Mouse (Mus musculus) CD4-positive, CD25-positive, alpha-beta regulatory T cell (primary cell): ENCODE measurements around the gene Chrnb1. TPM values are rescaled to one million over a fixed set of nuclear protein-coding genes. Genes with fewer than 3 reads are reported as not detected.

ENCODE experiments used
- polyA plus RNA-seq: library from polyadenylated mRNA; unstranded; fragments of 100-300 nt; shearing (Covaris generic); gene quantifications from one replicate; pipeline ENCODE4 v1.2.1, GENCODE M21; 2017

The Chrnb1 gene
- polyA plus RNA-seq, result 3.7 TPM

DNA sequence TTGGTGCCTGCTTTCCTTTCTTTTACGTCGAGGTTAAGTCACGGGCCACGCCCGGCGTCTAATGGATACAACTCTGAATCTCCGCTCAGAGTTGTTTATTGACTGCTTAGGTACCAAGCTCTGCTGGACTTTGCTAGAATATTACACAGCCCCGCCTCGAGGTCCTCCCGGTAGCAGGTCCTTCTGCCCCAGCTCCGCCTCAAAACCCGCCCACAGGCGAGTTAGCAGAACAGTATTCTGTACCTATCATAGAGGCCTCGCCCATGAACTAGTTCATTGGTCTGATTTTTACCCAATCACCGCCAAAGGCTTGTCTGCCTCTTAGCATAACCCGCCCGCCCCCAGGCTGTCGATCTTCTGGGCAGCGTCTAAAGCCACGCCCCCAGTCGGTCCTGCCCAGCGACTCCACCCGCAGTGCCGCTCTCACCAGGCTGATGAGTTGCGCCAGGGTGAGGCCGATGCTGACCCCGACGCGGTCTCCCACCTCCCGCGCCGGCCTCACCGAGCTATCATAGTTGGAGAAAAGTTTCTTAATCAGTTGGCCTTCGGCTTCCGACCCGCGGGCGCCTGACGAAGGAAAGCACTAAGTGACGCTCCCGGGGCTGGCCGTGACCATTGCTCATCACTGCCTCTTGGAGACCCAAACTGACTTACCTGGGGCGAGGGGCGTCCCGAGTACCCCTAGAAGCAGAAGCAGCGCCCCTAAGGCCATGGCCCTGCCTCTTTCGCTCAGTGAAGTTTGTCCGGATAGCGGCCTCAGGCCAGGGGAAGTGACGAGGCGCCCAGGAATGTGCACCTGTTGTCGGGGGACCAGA is at the start of gene Chrnb1:
Gene Chrnb1 (minus strand): TSS at position 776 of the 815 bp plus-strand sequence.

DNA sequence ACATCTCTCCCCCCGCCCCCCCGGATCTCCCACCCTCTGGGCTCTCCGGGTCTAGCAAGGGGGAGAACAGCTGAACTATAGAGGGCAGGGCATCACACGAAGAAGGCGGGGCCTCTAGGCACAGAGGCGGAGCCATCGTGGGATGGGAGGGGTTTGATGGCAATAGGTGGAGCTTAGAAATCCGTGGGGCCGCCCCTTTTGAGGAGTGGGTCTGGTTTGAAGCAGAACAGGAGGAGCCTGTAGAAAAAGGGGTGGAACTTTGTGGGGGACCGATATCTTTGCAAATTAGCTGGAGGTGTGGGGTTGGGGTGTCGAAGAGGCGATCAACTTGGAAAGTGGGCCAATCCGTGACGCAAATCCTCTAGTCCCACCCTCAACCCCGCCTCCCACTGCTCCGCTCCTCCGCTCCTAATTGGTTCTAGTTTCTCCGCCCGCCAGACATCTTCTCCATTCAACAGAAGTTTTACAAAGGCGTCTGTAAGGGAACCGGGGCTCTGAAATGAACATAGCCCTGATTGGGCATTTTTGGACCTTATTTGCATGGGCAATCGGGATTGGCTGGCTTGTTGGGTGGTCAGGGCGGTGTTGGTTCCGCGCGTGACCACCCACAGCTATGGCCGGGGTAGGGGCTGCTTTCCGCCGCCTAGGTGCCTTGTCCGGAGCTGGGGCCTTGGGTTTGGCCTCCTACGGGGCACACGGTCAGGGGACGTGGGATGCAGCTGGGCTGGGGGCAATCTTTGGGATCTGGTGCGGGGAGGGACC is 42.4 kb upstream of the Chrnb1 start, which contains the start of gene Tmem256:
Gene Tmem256 (plus strand): TSS at position 563 of the 762 bp plus-strand sequence.

DNA sequence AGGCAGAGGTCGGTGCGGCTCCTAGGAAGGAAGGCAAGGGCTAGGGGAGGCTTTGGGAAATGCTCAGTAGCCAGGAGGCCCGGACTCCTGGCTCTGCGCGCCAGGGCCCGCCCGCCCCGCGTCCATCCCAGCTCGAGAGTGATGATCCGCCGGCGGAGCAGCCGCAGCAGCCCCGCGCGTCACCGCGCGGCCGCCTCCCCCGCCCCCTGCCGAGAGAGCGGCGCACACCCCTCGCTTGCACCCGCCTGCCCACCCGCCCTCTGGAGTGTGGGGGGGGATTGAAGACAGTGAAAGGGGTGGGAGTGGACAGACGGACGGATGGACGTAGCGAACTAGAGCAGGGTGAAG is 41.8 kb upstream of the Chrnb1 start, which contains the start of gene Nlgn2:
Gene Nlgn2 (minus strand): TSS at position 181 of the 348 bp plus-strand sequence.

GRCm38 (mm10) chr11:69822080-69822479 is 26.3 kb upstream of the Chrnb1 start, which contains the start of gene Spem1:
TSS of gene Spem1 (minus strand) at chr11:69822180.

DNA sequence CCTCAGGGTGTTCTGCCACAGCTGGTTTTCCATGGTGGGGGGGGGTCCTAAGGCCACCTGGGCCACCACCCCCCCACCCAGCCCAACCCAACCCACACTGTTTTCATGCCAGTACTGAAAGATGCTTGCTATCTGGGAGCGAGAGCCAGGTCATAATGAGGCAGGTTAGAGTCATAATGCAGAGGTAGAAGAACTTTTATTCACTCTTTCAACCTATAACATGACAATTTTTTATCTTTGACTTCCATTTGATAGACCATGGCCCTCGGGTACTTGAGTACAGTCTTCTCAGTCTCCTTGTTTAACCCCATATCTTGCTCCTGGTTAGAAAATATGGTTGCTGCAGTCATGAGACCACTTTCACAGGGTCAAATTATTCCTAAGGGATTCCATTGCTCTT is 22.6 kb upstream of the Chrnb1 start, which contains the start of gene Spem2:
Gene Spem2 (minus strand): TSS at position 101 of the 400 bp plus-strand sequence.

GRCm38 (mm10) chr11:69815155-69815554 is 19.4 kb upstream of the Chrnb1 start, which contains the start of gene Gm39566:
TSS of gene Gm39566 (minus strand) at chr11:69815298.

DNA sequence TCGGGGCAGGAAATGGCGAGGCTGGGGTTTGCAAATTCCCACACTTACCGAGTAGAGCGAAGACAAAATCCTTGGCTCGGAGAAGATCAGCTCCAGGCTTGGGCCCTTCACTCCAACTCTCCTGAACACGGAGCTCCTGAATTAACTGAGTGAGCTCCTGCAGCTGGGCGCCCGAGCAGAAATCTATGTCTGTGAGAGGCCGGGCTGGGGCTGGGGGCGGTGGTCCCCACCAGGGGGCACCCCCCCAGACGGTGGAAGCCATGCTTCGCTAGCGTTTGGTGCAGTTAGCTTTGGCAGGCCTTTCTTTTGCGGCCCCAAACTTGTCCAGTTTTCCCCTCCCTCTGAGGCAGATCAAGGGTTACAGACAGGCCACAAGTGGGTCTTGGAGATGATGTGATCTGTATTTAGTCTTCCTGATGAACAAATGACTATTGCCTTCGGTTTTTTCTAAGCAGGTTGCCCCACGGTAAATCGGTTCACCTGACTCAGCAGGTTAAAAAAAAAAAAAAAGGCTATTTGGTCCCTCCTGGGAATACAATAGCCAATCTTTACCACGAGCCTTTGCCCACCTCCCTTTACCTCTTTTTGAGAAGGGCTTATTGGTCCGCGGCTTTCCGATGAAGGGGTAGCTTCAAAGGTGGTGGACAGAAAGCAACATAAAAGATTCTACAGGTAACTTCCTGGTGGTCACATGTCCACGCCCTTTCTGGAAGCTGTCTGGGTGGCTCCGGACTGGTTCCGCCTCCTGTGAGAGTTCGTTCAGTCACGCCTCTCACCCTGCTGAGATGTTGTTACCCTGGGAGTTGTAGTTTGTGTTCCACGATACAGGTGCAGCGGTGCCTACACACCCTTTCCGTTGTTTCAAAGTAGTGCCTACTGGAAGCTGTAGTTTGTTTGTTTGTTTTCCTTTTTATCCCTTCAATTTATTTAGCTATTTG is 9.5 kb upstream of the Chrnb1 start, which contains the start of gene Tmem102:
Gene Tmem102 (minus strand): TSS at position 653 of the 938 bp plus-strand sequence.

GRCm38 (mm10) chr11:69801379-69801977 is 5.7 kb upstream of the Chrnb1 start, which contains the start of gene Fgf11:
TSS of gene Fgf11 (minus strand) at chr11:69801857.

DNA sequence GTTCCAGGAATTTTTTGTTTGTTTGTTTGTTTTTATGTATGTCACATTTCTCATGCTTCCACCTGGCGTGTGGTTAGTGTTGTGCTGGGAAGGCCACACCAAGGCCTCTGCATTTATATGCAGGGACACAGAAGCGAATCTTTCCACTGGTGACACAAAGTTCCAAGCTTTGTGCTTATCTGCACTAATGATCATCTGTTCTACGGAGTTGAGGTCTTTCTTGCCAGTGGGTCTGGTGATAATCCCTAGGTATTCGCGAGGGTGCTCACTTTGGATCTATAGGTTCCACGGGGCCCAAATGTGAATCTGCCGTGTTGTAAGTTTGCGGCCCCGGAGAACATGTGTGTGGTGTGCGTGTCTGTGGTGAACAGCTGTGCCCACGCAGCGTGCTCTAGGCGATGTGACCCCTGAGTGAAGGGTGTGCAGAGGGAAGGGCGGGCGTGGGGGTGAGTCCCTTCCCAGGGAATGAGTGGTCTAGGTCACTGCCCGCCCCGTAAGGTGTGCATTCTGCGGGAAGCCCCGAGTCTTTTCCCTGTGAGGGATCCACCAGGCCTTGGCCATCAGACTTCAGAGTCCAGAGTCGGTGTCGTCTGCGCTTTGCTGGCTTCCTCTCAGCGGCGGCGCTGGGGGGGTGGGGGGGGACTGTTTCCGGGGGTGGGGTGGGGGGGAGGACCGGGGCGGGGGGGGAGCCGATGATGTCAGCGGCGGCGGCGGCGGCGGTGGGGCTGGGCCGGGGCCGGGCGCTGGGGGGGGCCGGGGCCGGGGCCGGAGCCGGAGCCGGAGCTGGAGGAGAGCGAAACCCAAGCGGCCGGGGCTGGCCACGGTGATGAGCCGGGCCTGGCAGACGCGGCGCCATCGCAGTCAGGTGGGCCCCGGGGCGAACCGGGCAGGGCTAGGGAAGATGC is 30.3 kb downstream of the Chrnb1 start, which contains the start of gene Zbtb4:
Gene Zbtb4 (plus strand): TSS at position 692 of the 905 bp plus-strand sequence.

DNA sequence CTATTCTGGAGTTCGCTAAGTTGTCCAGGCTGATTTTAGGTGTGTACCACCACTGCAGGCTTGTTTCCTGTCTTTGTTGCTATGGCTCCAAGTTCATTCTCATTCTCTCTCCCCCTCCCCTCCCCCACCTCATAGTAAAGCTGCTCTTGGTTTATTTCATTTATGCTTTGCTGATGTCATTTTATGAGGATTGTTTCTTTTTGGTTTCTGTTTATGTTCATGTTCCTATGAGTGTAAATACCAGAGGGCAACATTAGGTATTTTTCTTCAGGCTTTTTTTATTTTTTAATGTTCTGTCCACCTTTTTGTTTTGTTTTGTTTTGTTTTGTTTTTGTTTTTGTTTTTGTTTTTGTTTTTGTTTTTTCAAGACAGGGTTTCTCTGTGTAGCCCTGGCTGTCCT is 33.9 kb downstream of the Chrnb1 start, which contains the start of gene Slc35g3:
Gene Slc35g3 (minus strand): TSS at position 101 of the 400 bp plus-strand sequence.

GRCm38 (mm10) chr11:69758478-69758970 is 37.2 kb downstream of the Chrnb1 start, which contains the start of gene Polr2a:
TSS of gene Polr2a (minus strand) at chr11:69758637.

Other genes with a start within 250 kb of the Chrnb1 start
- 0.01 TPM for gene Dnah2, start 246.8 kb downstream of the Chrnb1 start, polyA plus RNA-seq
- gene Efnb3, start 235.7 kb downstream of the Chrnb1 start, polyA plus RNA-seq, result 0.47 TPM
- gene Wrap53, start 215.7 kb downstream of the Chrnb1 start, polyA plus RNA-seq, result 25.6 TPM
- 239 TPM for gene Trp53, start 215.6 kb downstream of the Chrnb1 start, polyA plus RNA-seq
- gene Atp1b2, start 190.0 kb downstream of the Chrnb1 start, polyA plus RNA-seq, result not detected
- gene Shbg, start 178.0 kb downstream of the Chrnb1 start, polyA plus RNA-seq, result not detected
- not detected for gene Sat2, start 173.9 kb downstream of the Chrnb1 start, polyA plus RNA-seq
- gene Fxr2, start 163.0 kb downstream of the Chrnb1 start, polyA plus RNA-seq, result 63.2 TPM
- gene Sox15, start 140.6 kb downstream of the Chrnb1 start, polyA plus RNA-seq, result not detected
- gene Mpdu1, start 133.3 kb downstream of the Chrnb1 start, polyA plus RNA-seq, result 66.0 TPM
- gene Cd68, start 129.8 kb downstream of the Chrnb1 start, polyA plus RNA-seq, result 4.3 TPM
- gene Eif4a1, start 123.5 kb downstream of the Chrnb1 start, polyA plus RNA-seq, result 654 TPM
- gene Senp3, start 113.9 kb downstream of the Chrnb1 start, polyA plus RNA-seq, result 43.8 TPM
- not detected for gene Tnfsf13, start 110.2 kb downstream of the Chrnb1 start, polyA plus RNA-seq
- gene Tnfsf12, start 100.1 kb downstream of the Chrnb1 start, polyA plus RNA-seq, result not detected
- not detected for gene Tnfsfm13, start 99.8 kb downstream of the Chrnb1 start, polyA plus RNA-seq
- 50.4 TPM for gene Polr2a, start 37.3 kb downstream of the Chrnb1 start, polyA plus RNA-seq
- gene Slc35g3, start 34.0 kb downstream of the Chrnb1 start, polyA plus RNA-seq, result 0.12 TPM
- gene Zbtb4, start 30.0 kb downstream of the Chrnb1 start, polyA plus RNA-seq, result 5.5 TPM
- not detected for gene Fgf11, start 5.9 kb upstream of the Chrnb1 start, polyA plus RNA-seq
- not detected for gene Tmem102, start 9.7 kb upstream of the Chrnb1 start, polyA plus RNA-seq
- not detected for gene Gm39566, start 19.4 kb upstream of the Chrnb1 start, polyA plus RNA-seq
- gene Spem2, start 22.5 kb upstream of the Chrnb1 start, polyA plus RNA-seq, result not detected
- gene Spem1, start 26.2 kb upstream of the Chrnb1 start, polyA plus RNA-seq, result not detected
- gene Nlgn2, start 41.8 kb upstream of the Chrnb1 start, polyA plus RNA-seq, result 0.85 TPM
- gene Tmem256, start 42.6 kb upstream of the Chrnb1 start, polyA plus RNA-seq, result 77.8 TPM
- gene Plscr3, start 50.4 kb upstream of the Chrnb1 start, polyA plus RNA-seq, result 32.7 TPM
- not detected for gene Tnk1, start 62.8 kb upstream of the Chrnb1 start, polyA plus RNA-seq
- not detected for gene Tmem95, start 82.1 kb upstream of the Chrnb1 start, polyA plus RNA-seq
- 1.3 TPM for gene Kctd11, start 85.5 kb upstream of the Chrnb1 start, polyA plus RNA-seq
- gene Acap1, start 99.6 kb upstream of the Chrnb1 start, polyA plus RNA-seq, result 552 TPM
- gene 2810408A11Rik, start 105.0 kb upstream of the Chrnb1 start, polyA plus RNA-seq, result 4.4 TPM
- gene Neurl4, start 105.1 kb upstream of the Chrnb1 start, polyA plus RNA-seq, result 7.7 TPM
- 203 TPM for gene Gps2, start 117.9 kb upstream of the Chrnb1 start, polyA plus RNA-seq
- 1,414 TPM for gene Eif5a, start 126.0 kb upstream of the Chrnb1 start, polyA plus RNA-seq
- gene Ybx2, start 139.9 kb upstream of the Chrnb1 start, polyA plus RNA-seq, result not detected
- not detected for gene Slc2a4, start 152.2 kb upstream of the Chrnb1 start, polyA plus RNA-seq
- not detected for gene Cldn7, start 168.8 kb upstream of the Chrnb1 start, polyA plus RNA-seq
- gene Ctdnep1, start 185.2 kb upstream of the Chrnb1 start, polyA plus RNA-seq, result 60.1 TPM
- gene Elp5, start 186.6 kb upstream of the Chrnb1 start, polyA plus RNA-seq, result 67.1 TPM
- 380 TPM for gene Gabarap, start 195.2 kb upstream of the Chrnb1 start, polyA plus RNA-seq
- 88.2 TPM for gene Phf23, start 199.8 kb upstream of the Chrnb1 start, polyA plus RNA-seq
- gene Dvl2, start 204.7 kb upstream of the Chrnb1 start, polyA plus RNA-seq, result 32.1 TPM
- gene Acadvl, start 219.5 kb upstream of the Chrnb1 start, polyA plus RNA-seq, result 110 TPM
- 6.1 TPM for gene Dlg4, start 221.0 kb upstream of the Chrnb1 start, polyA plus RNA-seq